Mouse (Mus musculus): ENCODE results near the gene Prkn.

Gene Prkn

GRCm38 (mm10) chr17:11867334-11868095, 1027.3 kb downstream of the Prkn start:
- no peak for DNase-seq

- no peak for DNase-seq
Observed at GRCm38 (mm10) chr17:11870546-11870945, 1030.4 kb downstream of the Prkn start.

- no peak for DNase-seq
Observed at GRCm38 (mm10) chr17:11876240-11876639, 1036.1 kb downstream of the Prkn start.

- DNase-seq = no peak
Observed at GRCm38 (mm10) chr17:11881110-11881820, 1041.1 kb downstream of the Prkn start.

GRCm38 (mm10) chr17:11885601-11886000, 1045.4 kb downstream of the Prkn start:
- DNase-seq = no peak

- no peak for DNase-seq
Observed at GRCm38 (mm10) chr17:11886963-11887362, 1046.8 kb downstream of the Prkn start.

GRCm38 (mm10) chr17:11887591-11888205, 1047.5 kb downstream of the Prkn start:
- DNase-seq = no peak

GRCm38 (mm10) chr17:11888806-11889205, 1048.6 kb downstream of the Prkn start:
- DNase-seq = no peak

- no peak for DNase-seq
Observed at GRCm38 (mm10) chr17:11900300-11900699, 1060.1 kb downstream of the Prkn start.

GRCm38 (mm10) chr17:11901731-11902130, 1061.5 kb downstream of the Prkn start:
- DNase-seq = no peak

- DNase-seq = no peak
Observed at GRCm38 (mm10) chr17:11903001-11903400, 1062.8 kb downstream of the Prkn start.

GRCm38 (mm10) chr17:11910668-11911398, 1070.6 kb downstream of the Prkn start:
- DNase-seq = no peak

- no peak for DNase-seq
Observed at GRCm38 (mm10) chr17:11912136-11912535, 1072.0 kb downstream of the Prkn start.

GRCm38 (mm10) chr17:11912872-11913365, 1072.7 kb downstream of the Prkn start:
- DNase-seq = no peak

GRCm38 (mm10) chr17:11913620-11914019, 1073.4 kb downstream of the Prkn start:
- DNase-seq = no peak

GRCm38 (mm10) chr17:11914451-11914850, 1074.3 kb downstream of the Prkn start:
- no peak for DNase-seq

GRCm38 (mm10) chr17:11918123-11918801, 1078.1 kb downstream of the Prkn start:
- DNase-seq = no peak

- DNase-seq = no peak
Observed at GRCm38 (mm10) chr17:11919581-11919980, 1079.4 kb downstream of the Prkn start.

GRCm38 (mm10) chr17:11921026-11921425, 1080.8 kb downstream of the Prkn start:
- DNase-seq = no peak

- no peak for DNase-seq
Observed at GRCm38 (mm10) chr17:11923989-11924388, 1083.8 kb downstream of the Prkn start.

GRCm38 (mm10) chr17:11926865-11927386, 1086.7 kb downstream of the Prkn start:
- DNase-seq = no peak

- DNase-seq = no peak
Observed at GRCm38 (mm10) chr17:11931641-11932040, 1091.5 kb downstream of the Prkn start.
